Mouse (Mus musculus) adipocyte (in vitro differentiated cells): Measurements from ENCODE around the gene Rdx.
A peak's percentile ranks its signal among the peaks of the same experiment; 100 is the strongest.

Experiments used
- DNase-seq: peaks from one replicate; pipeline ENCODE4 v3.0.0-alpha.2; 2016; ENCODE audit warnings: low spot score

Rdx gene

DNA sequence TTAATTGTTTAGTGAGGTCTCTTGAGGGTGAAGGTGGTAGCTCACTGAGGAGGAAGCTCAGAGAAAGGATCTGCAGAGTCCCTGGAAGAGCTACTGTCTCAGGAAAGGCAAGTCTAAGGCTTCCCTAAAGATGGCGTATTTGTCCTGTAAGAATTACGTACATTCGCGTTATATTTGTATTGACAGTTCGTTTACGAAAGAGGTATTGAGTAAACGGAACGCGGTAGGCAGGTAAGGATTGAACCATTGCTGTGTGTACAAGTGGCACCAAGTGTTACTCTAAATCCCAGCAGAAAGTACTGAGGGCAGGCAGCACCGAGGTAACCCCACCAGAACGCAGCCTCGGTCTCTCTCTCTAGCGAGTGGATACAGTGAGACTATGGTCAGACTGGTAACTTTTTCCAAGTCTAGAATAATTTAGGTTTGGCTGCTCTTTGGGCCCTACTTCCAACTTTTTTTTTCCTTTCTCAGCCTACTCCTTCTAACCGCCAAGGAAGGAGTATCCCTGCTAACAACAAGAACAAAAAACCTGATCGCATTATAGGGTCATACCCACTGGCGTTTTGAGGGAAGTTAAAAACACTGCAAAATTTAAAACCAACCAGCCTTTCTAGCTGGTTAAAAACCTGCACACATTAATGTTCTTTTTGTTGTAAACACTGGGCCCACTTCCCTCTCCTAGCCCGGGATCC lies at the start of gene Rdx:
TSS of gene Rdx (plus strand) at position 45 of the 692 bp plus-strand sequence.
- no peak for DNase-seq

DNA sequence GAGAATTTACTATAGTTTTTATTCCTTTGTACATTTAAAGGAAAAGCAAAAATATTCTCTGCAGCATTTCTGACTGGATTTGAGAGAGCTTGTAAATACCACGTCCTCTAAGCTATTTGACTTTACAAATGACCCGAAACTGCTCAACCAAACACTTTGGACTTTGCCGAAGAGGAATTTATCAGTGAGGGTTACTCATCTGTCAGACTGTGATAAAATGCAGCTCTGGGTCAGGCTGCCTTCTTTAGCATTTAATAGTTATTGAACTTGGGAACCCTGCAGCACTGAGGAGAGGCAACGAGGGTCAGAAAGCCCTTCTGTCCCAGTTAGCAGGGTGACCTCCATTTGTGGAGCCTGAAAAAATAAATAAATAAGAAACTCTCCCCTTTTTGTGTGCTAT lies 43.5 kb upstream of the Rdx start:
- DNase-seq: no peak

DNA sequence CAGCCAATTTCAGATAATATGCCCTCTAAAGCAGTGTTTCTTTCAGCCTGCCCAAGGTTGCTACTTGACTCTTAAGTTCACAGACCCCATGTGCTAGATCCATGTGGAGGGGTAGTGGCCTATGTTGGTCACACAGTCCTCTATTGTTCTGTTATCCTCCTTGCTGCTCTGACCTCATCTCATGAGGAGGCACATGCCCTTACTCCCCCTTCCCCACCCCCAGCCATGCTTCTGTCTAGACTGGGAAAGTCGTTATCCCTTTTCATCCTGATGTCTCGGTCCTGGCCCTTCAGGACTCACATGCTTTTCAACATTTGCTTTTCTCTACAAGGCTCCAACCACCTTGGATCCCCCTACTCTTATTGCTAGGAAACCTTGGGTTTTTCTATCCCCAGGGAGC lies 39.6 kb upstream of the Rdx start:
- no peak for DNase-seq

DNA sequence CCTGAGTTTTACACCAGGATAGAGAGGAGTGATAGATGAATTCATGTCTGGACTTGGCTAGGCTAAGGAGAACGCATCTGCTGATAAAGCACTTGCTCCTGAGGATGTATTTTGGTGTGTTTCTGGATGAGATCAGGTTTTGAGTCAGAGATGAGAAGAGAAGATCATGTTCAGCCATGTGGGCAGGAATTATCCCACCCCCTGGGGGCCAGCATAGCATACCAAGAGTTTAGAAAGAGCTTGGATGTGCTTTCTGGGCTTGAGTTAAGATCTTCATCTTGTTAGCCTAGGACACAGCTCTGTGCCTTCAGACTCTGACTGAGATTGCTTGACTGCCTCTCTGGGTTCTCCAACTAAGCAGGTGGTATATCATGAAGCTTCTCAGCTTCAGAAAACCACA lies 38.5 kb upstream of the Rdx start:
- DNase-seq: no peak

DNA sequence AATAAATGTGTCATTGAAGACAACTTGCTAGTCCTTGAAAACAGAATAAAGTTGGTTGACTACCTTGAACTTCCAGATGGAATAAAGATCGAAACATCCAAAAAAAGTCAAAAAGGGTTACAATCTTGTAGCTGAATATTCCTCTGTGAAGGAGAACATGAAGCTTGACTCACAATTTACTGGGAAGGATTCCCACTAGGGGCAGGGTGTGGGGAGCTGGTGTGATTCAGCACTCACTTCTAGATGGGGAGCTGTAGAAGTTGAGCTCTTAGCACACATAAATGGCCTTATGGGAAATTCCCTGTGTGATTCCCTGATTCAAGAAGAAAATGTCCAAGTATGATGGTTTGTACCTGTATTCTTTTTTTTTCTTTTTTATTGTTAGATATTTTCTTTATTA lies 34.7 kb upstream of the Rdx start:
- DNase-seq: peak; percentile 67

DNA sequence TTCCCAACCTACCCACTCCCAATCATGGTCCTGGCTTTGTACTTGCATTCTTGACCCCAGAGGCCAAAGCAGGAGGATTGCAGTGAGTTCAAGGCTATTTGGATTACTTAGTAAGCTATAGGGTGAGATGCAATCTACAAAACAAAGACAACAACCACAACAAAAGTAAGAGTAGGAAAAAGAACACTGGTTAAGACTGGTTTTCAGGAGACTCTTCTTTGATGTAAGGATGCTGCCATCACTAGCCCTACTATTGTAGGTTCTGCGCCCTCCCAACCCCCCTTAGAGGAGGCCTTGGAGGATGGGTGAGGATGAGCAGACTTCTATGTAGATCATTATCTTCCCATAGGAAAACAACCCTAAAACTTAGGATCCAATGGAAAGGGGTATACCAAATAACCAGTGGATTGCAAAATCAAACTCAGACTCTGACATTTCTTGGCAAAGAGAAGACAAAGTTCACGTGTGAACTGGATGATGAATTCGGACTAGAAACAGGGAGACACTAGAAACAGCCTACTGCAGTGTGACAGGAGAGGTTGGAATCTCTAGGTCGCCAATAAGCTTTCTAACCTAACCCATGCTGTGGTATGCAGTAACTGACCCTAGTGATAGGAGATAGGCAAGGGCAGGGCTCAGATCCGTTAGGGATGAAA lies 34.1 kb upstream of the Rdx start:
- DNase-seq: peak; percentile 25

DNA sequence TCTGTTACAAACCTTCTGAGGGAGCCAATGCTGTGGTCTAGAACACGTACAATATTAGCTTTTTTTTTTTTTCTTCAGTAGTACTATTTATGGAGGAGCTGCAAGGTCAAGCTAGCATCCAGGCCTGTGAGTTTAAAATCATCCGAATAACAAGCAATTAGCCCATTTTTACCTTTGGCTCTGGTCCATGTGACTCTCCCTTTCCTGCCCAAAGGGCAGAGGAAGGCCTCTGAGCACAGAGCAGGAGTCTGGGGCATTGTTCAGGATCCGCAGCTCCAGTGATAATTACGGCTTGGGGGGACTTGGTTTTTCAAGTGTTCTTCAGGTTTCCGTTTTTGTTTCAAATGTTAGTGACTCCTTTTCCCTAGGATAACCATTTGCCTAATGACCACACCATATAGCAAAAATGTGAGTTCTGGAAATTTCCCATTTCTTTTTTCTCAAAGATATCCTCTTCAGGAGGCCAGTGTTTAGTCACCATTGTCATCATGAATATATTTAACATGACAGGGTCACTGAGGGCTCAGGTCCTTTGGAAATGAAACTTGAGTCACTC lies 33.0 kb upstream of the Rdx start:
- peak; percentile 65 for DNase-seq

DNA sequence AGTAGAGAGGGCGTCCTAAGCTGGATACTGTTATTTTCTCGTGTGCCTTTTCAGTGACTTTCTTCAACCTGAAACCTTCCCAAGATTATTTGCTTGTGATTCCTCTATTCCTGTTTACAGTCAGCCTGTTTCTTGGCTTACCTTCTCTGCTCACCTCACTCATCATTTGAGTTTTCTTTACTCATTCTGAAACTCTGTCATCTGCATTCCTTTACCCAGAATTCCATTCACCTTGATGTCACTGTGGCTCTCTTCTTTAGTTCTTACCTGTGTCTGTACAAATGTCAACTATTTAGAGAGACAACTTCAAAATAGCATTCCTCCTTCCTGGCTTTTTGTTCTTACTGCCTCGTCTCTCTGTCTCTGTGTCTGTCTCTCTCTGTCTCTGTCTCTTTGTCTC lies 29.9 kb upstream of the Rdx start:
- no peak for DNase-seq

DNA sequence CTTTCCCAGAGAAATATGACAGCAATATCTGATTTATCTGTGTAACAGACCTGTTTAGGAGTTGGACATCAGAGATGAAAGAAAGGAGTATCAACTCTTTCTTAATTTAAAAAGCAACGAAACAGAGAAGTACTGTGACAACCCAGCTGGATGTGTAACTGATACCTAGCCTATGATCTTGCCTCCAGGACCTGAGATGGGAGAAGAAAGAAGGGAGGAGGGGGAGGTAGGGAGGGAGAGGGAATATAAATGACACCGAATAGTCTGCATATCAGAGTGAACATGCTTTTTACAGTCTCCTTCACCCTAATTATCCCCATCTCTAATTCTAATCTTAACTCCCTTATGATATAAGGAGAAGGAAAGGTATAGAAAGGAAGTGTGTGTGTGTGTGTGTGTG lies 29.1 kb upstream of the Rdx start:
- DNase-seq: no peak

DNA sequence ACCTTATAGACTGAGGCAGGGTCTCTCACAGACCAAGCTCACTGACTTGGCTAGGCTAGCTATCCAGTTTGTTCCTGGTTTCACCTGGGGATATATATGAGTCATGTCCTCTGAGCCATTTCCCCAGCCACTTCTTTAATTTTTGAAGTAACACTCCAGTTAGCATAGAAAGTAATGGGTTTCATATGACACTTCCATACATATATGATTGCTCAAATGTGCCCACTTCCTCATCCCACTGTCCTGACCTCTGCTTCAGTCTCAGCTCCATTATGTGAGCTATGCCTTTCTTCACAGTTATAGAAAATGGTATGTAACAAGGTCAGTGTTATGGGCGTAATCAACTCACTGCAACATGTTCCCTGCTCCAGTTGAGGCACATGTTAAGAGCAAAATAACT lies 28.5 kb upstream of the Rdx start:
- DNase-seq: no peak

DNA sequence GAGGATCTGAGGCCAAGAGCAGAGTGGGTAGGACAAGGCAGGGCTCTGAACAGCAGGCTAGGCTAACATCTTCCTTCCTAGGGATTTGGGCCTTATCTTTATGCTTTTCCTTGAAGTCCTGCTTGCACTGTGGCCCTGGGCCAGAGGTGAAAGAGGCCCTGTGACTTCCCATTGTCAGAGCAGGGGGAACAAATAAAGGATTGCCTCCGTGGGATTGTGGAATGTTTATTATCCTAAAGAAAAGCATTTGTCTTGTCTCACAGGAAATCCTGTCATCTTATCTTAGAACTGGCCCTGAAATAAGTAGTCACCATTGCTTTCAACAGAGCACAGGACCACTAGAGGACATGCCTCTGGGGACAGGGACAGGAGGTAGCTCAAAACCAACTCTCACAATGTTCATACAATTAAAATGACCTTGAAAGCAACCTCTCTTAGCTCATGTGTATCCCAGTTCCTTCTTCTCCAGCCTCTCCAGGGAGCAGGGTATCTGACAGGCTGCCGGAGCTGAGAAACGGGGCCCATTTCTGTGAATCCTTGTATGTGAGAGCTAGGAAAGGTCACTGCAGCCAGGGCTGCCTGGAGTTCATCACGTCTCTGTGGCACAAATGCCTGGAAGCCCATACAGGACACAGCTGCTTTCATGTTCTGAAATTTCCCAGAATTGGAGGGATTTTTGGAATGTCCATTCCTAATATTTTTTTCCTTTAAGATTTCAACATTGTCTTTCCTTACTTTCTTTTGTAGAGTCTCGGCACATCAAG lies 19.5 kb upstream of the Rdx start:
- no peak for DNase-seq

DNA sequence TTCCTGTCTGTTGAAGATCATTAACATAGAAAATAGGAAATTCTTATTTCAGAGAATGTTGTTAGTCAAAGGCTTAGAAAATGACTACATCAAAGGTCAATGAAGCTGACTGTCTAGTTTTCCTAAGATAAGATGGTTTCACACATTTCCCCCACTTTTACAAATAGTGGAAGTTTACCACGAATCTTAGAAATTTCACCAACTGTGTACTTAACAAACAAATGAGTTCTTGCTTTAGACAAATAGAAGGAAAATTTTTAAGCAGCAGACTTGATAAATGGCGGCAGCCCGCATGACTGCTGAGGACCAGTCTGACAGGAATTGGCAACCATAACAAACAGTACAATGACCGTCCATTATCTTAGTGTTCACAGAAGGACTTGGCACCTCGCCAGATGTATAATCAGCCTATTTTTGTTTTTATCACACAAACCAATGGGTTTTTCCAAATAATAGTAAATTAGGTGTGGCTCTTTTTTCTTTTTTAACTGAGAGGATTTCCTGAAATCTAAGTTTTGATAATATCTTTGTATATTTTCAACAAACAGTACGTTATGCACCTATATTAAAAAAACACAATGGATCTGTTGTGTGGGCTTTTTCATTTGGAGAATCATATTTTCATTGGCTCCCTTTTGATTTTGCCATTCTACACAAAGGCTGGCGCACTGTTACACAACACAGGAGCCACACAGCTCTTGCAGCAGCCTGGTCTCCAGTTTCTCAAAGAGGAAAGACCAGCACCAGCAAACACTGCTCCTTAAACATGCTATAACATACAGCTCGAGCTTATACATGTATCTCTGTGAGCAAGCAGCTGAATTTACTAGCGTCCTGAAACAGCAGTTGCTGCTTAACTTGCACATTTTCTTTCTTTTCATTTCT lies 18.2 kb upstream of the Rdx start:
- DNase-seq: peak; percentile 23

DNA sequence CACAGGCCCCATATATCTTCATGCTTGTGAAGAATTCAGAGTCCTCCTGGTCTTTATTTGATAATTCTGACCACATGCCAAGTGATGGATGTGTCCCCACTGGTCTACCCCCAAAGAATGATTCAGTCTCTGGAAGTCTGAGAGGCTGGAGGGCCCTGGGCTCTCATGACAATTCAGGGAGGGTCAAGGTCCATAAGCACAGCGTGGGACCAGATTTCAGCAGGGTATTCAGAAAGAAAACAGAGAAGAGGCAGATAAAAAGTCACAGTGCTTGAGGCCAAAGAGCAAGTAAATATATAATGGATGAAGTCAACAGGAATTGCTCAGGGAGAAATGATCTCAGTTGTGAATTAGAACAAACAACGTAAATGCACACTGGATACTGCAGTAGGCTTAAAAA lies 15.5 kb upstream of the Rdx start:
- no peak for DNase-seq

DNA sequence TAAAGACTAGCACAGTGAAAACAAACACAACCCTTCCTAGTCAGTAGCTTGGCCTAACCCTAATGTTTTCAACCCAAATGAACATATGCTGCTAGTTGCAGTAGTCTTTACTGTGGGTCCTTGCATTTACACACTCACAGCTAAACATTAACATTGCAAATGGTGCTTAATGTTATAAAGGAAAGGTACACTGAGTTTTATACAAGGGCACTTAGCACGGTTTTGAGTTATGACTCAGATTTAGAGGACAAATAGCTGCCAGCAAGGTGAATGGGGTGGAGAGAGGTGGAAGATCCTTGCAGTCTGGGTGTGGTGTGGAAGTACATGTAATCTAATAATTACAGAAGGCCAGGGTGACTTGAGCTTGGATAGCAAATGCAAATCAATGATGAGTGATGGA lies 9.5 kb upstream of the Rdx start:
- DNase-seq: no peak

DNA sequence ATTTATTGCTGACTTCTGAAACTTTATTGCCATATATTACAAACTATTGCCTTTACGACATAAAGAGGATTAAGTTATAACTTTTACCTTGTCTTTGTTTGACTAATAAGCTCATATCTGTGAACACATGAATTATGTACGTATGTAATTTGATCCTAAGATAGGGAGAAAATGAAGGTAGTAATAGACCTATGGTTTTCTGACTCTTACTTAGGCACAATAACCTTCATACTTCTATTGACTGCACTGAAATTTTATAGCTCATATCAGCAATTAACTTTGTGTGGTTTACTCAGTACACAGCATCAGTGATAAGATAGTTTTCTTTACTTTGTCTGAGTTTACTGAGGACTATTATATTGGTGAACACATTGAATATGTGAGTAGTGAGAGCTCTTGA lies 5.3 kb upstream of the Rdx start:
- no peak for DNase-seq

DNA sequence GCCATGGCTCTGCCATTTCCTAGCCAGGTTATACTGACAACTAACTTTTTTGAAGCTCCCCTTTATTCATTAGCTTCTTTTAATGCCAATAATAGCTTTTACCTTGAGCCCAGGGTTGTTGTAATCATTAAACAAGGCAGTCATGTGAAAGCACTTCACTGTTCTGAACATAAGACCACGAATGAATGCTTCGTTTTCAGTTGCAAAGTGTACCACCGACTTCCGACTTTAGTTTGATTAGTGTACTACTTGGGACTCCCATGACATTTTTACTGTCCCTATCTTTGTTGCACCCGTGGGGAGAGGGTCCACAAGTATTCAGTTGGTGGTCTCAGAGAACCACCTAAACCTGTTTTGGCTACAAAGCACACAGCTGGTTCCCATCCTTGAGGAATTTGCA lies 287 bp upstream of the Rdx start:
- DNase-seq: no peak

DNA sequence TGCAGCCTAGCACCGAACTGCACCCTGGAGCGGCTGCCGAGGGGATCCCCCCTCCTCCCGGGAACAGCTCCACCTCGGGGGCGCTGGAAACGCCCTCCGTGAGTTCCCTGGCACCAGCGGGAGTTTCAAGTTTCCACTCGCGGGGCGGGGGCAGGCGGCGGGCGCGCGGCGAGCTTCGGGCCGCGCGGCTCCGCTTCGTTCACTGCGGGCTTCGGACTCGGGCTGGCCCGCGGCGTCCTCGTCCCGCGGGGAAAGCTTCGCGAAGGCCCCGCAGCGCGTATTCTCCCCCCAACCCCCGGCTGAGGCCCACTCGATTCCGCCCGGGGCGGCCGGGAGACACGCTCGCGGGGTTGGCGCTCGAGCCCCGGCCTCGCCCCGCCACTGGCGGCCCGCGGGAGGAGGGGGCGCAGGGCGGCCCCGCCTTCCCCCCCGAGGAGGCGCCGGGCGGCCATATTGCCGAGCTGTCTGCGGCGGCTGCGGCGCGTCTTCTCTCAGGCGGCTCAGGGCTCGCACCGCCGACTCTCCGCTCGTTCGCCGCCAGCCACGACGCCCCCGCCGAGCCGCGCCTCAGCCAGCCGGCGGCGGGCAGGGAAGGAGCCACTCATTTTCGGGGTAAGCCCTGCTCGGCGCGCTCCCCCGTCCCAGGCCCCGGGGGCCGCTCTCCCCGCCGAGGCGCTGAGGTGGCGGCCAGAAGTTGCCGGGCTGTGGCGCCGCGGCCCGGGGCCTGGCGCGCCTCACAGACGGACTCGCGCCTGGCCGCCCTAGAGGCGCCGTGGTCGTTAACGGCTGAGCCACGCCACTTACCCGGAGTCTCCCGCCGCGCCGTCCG lies 1.1 kb downstream of the Rdx start:
- DNase-seq: peak; percentile 74

DNA sequence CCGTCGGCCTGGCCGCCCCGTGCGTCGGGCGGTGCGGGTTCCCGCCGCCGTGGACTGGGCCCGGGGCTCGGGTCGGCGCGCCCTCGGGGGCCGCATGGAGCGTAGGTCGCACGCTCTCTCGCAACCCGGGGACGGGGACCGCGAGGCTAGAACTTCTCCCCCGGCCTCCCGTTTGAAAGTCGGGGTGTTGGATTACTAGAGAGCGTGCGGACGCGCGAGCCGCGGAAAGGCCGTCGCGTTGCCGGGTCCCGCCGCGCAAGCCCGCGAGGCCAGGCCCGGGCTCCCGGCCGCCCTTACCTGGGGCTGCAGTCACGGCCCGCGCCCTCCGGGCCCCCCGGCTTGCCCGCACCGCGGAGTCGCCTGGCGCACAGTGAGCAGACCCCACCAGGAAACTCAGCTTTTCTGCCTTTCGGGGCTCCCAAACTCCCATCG lies 1.7 kb downstream of the Rdx start:
- peak; percentile 54 for DNase-seq

DNA sequence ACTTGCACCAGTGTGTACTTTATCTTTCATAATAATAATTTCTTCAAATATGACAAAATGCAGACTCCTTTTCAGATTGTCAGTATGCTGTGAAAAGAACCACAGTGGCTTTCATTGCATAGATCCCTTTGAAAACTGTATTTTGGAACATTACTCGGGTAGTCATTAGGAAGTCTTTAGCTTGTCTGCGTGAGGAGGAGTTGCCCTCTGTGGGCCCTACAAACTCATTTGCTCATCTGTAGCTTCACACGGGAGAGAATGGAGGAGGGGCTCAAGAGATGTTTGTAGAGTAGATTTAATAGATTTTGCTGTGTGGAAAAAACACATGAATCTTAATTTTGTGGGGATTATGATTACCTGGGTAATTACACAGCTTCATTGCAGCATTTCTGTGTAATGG lies 2.6 kb downstream of the Rdx start:
- DNase-seq: peak; percentile 33

DNA sequence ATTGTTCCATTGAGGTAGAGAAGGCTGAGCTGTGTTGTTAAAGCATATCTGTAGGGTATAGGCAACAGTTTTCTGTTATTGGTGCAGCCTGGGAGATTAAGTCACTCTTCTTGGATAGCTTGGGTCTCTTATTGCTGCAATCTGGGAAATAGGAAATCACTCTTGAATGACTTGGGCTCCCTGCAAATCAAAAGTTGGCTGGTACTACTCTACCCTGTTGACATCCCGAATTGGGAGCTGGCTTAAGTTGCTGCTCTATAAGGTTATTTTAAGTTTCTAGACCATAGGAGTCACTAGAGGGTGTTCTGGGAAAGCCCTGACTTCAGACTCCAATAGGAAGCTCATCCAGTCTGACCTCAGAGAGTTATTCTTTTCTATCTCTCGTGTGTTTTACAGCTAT lies 3.4 kb downstream of the Rdx start:
- peak; percentile 73 for DNase-seq

DNA sequence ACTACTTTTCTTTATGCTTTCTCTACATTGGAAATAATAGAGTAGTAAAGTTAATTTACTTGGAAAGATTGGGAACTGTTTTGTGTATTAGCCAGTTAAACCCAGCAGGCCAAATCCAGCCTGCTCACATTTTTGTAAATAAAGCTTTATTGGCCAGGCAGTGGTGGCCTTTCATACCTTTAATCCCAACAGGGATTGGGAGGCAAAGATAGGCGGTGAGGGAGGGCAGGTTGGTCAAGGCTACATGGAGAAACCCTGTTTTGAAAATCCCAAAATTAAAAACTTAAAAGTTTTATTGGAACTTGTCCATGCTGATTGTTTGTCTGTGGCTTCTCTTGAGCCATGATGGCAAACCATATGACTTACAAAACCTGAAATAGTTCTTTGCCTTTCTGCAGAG lies 5.2 kb downstream of the Rdx start:
- DNase-seq: peak; percentile 19
